Mouse (Mus musculus): ENCODE results near the gene Nol3. TPM values are rescaled to one million over a fixed set of nuclear protein-coding genes. Genes with fewer than 3 reads are reported as not detected.
A peak's percentile ranks its signal among the peaks of the same experiment; 100 is the strongest.

Nol3 gene
- polyA plus RNA-seq, 1 experiment from 2014 or later = 2.8 TPM

DNA sequence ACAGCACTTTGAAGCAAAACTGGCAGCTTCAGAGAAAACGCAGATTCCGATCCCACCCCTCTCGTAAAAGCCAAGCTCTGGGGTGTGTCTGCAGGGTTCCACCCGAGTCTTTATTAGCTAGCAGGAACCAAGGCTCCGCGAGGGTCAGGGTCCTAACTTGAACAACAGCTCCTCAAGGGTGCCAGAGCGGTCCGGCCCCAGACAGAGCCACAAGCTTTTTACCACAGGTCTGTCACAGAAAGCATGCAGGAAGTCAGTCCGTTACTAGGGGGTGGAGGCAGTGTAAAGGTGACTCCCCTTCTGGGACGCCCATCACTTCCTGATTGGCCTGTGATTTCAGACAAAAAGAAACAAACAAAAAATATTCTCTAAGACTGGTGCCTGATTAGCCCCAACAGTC is 10.8 kb upstream of the Nol3 start:
- peak overlapping the region; percentile 86 for H3K4me2 ChIP-seq
- 0 out of 2 replicates have a peak overlapping the region, but pooled peaks have one; percentile 7 for H3K9ac ChIP-seq
- H3K4me1 ChIP-seq = peaks cover 32% of the 10 kb centered on the region
- no peak overlapping the region for H3K27ac ChIP-seq
- no peaks in the 10 kb centered on the region for H3K9me3 ChIP-seq
- 17% methylated on average over 10 of the region's 10 CpGs for WGBS
- ATAC-seq (ENCODE audit: insufficient number of reproducible peaks, insufficient read depth, low FRiP score, low TSS enrichment, low read depth) = no peak
- peaks cover 89% of the 10 kb centered on the region for H3K27me3 ChIP-seq
- peak overlapping the region; percentile 69 for H3K4me3 ChIP-seq
- H3K36me3 ChIP-seq = no peaks in the 10 kb centered on the region

DNA sequence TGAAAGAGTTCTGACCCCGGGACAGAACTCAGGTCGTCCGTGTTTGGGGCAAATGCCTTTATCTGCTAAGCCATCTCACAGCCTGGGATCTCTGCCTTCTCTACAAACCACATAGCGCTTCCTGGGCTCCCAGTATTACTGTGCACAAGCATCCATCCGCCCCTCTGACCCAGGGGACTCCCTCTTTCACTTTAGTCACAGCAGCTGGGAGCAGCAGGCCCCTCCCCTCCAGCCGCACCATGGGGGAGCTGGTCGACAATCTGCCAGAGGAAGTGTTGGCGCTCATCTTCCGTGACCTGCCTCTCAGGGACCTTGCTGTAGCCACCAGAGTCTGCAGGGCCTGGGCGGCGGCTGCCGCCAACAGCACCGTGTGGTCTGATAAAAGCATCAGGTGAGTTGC is 9.2 kb upstream of the Nol3 start:
- ATAC-seq (ENCODE audit: insufficient number of reproducible peaks, insufficient read depth, low FRiP score, low TSS enrichment, low read depth) = no peak
- H3K36me3 ChIP-seq = no peaks in the 10 kb centered on the region
- H3K9ac ChIP-seq = no peak overlapping the region
- H3K9me3 ChIP-seq = no peaks in the 10 kb centered on the region
- WGBS = 16% methylated on average over 13 of the region's 13 CpGs
- H3K27me3 ChIP-seq = peaks cover 90% of the 10 kb centered on the region
- H3K4me1 ChIP-seq = peaks cover 42% of the 10 kb centered on the region
- no peak overlapping the region for H3K27ac ChIP-seq
- H3K4me3 ChIP-seq = no peak overlapping the region
- no peak overlapping the region for H3K4me2 ChIP-seq

- peak overlapping the region; percentile 51 for H3K4me3 ChIP-seq
- no peaks in the 10 kb centered on the region for H3K36me3 ChIP-seq
- peak; percentile 66 for ATAC-seq (ENCODE audit: insufficient number of reproducible peaks, insufficient read depth, low FRiP score, low TSS enrichment, low read depth)
- 1% methylated on average over 65 of the region's 65 CpGs for WGBS
- no peak overlapping the region for H3K27ac ChIP-seq
- H3K4me2 ChIP-seq = peak overlapping the region; percentile 93
- H3K4me1 ChIP-seq = peaks cover 45% of the 10 kb centered on the region
- H3K9me3 ChIP-seq = no peaks in the 10 kb centered on the region
- H3K9ac ChIP-seq = peak overlapping the region; percentile 64
- peaks cover 95% of the 10 kb centered on the region for H3K27me3 ChIP-seq
These were observed 7.4 kb upstream of the Nol3 start for GRCm38 (mm10) chr8:105268342-105269074.

DNA sequence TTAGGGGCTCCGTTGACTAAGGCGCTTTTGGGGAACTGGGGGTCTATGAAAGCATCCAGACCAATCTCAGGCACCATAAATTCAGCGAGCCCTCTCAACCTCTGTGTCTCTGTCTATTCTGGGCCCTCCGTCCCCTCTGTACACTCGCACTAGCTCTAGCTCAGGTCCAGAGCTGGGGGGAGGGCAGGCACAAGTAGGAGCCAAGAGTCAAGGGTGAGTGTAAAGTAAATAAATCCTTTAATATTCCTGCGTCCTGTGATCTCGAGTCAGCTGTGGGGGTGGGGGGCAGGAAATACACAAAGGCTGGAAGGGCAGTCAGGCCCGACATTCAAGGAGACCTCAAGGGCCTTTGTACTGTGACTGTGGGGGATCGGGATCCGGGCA is 6.9 kb upstream of the Nol3 start:
- Histone ChIP-seq H3K36me3 (no peaks in the 10 kb centered on the region), H3K27ac (no peak overlapping the region), H3K27me3 (peaks cover 95% of the 10 kb centered on the region), H3K9ac (peak overlapping the region; percentile 64), H3K9me3 (no peaks in the 10 kb centered on the region), H3K4me3 (peak overlapping the region; percentile 51), H3K4me1 (peaks cover 45% of the 10 kb centered on the region), H3K4me2 (peak overlapping the region; percentile 93)
- under 1% methylated on average over 10 of the region's 10 CpGs for WGBS
- no peak; the same call in 1 of the 2 replicates for ATAC-seq (ENCODE audit: insufficient number of reproducible peaks, insufficient read depth, low FRiP score, low TSS enrichment, low read depth)

GRCm38 (mm10) chr8:105269461-105269947 is 6.4 kb upstream of the Nol3 start, which contains the start of gene Hsf4:
Hsf4 (plus strand) TSS chr8:105269801.
- Histone ChIP-seq H3K4me2 (peak within 1 kb of the TSS; percentile 93), H3K27ac (no peak within 1 kb of the TSS), H3K27me3 (peaks cover 97% of the 10 kb centered on the region), H3K9me3 (no peaks in the 10 kb centered on the region), H3K4me3 (peak within 1 kb of the TSS; percentile 51), H3K36me3 (no peaks in the 10 kb centered on the region), H3K4me1 (peaks cover 45% of the 10 kb centered on the region), H3K9ac (peak within 1 kb of the TSS; percentile 64)
- WGBS = under 1% methylated on average over 42 of the region's 42 CpGs
- ATAC-seq (ENCODE audit: insufficient number of reproducible peaks, insufficient read depth, low FRiP score, low TSS enrichment, low read depth) = no peak

- Histone ChIP-seq H3K4me1 (peaks cover 40% of the 10 kb centered on the region), H3K4me3 (peak overlapping the region; percentile 51), H3K36me3 (no peaks in the 10 kb centered on the region), H3K27ac (no peak overlapping the region), H3K4me2 (peak overlapping the region; percentile 93), H3K9ac (peak overlapping the region; percentile 64), H3K9me3 (no peaks in the 10 kb centered on the region), H3K27me3 (peaks cover 100% of the 10 kb centered on the region)
- ATAC-seq (ENCODE audit: insufficient number of reproducible peaks, insufficient read depth, low FRiP score, low TSS enrichment, low read depth) = no peak
- WGBS = 3% methylated on average over 39 of the region's 39 CpGs
These were observed 5.6 kb upstream of the Nol3 start for GRCm38 (mm10) chr8:105270101-105270915.

DNA sequence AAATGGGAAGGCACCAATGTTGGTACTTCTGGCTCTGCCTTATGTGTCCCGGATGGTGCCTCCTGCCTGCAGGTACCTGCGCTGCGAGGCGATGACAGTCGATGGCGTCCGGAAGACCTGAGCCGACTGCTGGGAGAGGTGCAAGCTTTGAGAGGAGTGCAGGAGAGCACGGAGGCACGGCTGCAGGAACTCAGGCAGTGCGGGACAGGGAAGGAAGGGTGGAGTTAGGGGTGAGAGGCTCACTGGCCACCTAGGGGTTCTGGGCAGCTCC is 5.1 kb upstream of the Nol3 start:
- H3K36me3 ChIP-seq = no peaks in the 10 kb centered on the region
- no peak for ATAC-seq (ENCODE audit: insufficient number of reproducible peaks, insufficient read depth, low FRiP score, low TSS enrichment, low read depth)
- H3K27ac ChIP-seq = no peak overlapping the region
- H3K4me1 ChIP-seq = peaks cover 45% of the 10 kb centered on the region
- peak overlapping the region; percentile 20 for H3K4me3 ChIP-seq
- H3K9me3 ChIP-seq = no peaks in the 10 kb centered on the region
- peak overlapping the region; percentile 93 for H3K4me2 ChIP-seq
- peaks cover 100% of the 10 kb centered on the region for H3K27me3 ChIP-seq
- WGBS = 4% methylated on average over 11 of the region's 11 CpGs
- H3K9ac ChIP-seq = 0 out of 2 replicates have a peak overlapping the region, but pooled peaks have one; percentile 6

- H3K9me3 ChIP-seq = no peaks in the 10 kb centered on the region
- peaks cover 5% of the 10 kb centered on the region; the same call in 1 of the 2 replicates for H3K36me3 ChIP-seq
- 7% methylated on average over 10 of the region's 11 CpGs for WGBS
- peaks cover 37% of the 10 kb centered on the region for H3K4me1 ChIP-seq
- H3K4me3 ChIP-seq = peak overlapping the region; percentile 48; the same call in 1 of the 2 replicates
- H3K27me3 ChIP-seq = peaks cover 100% of the 10 kb centered on the region
- H3K27ac ChIP-seq = no peak overlapping the region
- no peak for ATAC-seq (ENCODE audit: insufficient number of reproducible peaks, insufficient read depth, low FRiP score, low TSS enrichment, low read depth)
- H3K9ac ChIP-seq = peak overlapping the region; percentile 57; the same call in 1 of the 2 replicates
- H3K4me2 ChIP-seq = peak overlapping the region; percentile 82
These were observed 553 bp upstream of the Nol3 start for GRCm38 (mm10) chr8:105275387-105275786.

DNA sequence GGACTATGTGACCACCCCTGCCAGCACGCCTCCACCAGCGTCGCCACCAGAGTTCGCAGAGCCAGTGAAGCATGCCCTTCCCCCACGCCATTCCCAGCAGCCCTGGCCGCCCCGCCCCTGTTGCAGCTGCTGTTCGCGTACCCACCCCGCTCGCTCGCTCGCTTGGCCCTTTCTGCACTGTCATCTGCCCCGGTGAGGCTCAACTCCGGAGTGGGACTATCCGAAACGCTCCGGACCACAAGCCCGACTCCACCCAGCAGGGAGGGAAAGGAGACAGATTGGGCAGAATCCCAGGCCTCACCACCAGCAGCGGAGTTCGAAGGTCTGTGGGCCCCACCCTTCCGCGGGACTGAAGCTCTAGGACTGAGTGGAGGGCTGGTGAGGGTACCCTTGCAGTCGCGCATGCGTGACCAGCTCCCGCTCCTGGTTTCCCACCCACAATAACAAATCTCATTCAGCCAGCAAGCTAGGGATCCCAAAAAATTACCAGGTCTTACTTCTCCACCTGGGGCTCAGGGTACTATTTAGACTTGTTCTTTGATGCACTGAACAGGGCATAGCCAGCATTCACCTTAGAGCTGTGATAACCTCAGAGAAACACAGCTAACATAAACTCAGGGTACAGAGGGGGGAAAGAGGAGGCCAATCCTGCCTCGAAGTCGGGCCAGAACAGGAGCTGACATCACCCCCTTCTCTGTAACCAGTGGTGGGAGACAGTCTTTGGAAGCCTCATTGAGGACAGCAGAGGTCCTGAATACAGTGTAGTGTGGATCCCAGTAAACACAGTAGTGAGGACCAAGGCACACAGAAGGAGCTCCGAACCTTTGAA is 566 bp downstream of the Nol3 start:
- H3K4me2 ChIP-seq = peak overlapping the region; percentile 82
- H3K4me1 ChIP-seq = peaks cover 31% of the 10 kb centered on the region
- no peak for ATAC-seq (ENCODE audit: insufficient number of reproducible peaks, insufficient read depth, low FRiP score, low TSS enrichment, low read depth)
- peak overlapping the region; percentile 48 for H3K4me3 ChIP-seq
- peaks cover 11% of the 10 kb centered on the region; the same call in 1 of the 2 replicates for H3K36me3 ChIP-seq
- H3K27ac ChIP-seq = no peak overlapping the region
- 3% methylated on average over 30 of the region's 30 CpGs for WGBS
- H3K27me3 ChIP-seq = peaks cover 96% of the 10 kb centered on the region
- H3K9me3 ChIP-seq = no peaks in the 10 kb centered on the region
- H3K9ac ChIP-seq = peak overlapping the region; percentile 67

DNA sequence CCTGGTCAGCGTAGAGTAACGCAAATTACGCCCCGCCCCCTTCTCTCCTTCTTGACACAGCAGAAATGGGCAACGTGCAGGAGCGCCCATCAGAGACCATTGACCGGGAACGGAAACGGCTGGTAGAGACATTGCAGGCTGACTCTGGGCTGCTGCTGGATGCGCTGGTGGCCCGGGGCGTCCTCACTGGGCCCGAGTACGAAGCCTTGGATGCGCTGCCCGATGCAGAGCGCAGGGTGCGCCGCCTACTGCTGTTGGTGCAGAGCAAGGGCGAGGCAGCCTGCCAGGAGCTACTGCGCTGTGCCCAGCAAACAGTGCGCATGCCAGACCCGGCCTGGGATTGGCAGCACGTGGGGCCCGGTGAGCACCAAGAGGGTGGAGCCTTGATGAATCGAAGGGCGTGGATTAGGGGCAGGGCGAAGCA is 3.0 kb downstream of the Nol3 start:
- Histone ChIP-seq H3K9ac (peak overlapping the region; percentile 52; the same call in 1 of the 2 replicates), H3K36me3 (peaks cover 33% of the 10 kb centered on the region), H3K4me3 (peak overlapping the region; percentile 29), H3K4me2 (peak overlapping the region; percentile 58), H3K27me3 (peaks cover 75% of the 10 kb centered on the region), H3K9me3 (no peaks in the 10 kb centered on the region), H3K27ac (no peak overlapping the region), H3K4me1 (peaks cover 27% of the 10 kb centered on the region)
- 3% methylated on average over 28 of the region's 28 CpGs for WGBS
- ATAC-seq (ENCODE audit: insufficient number of reproducible peaks, insufficient read depth, low FRiP score, low TSS enrichment, low read depth) = peak; percentile 62; the same call in 1 of the 2 replicates

DNA sequence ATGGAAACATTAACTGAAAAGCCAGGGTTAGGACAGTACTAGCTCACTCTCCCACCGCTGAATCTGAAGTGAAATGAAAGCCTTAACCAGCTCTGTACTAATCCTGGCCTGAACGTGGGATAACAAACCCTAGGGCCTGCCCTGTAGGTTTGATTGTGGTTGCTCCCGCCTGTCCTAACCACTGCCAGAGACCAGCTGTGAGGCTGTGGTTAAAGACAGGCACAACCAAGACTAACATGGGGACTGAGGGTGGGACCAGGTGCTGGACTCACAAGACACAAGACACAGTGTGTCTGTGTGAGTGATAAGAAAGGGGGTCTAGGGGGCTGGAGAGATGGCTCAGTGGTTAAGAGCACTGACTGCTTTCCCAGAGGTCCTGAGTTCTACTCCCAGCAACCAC is 4.6 kb downstream of the Nol3 start:
- ATAC-seq (ENCODE audit: insufficient number of reproducible peaks, insufficient read depth, low FRiP score, low TSS enrichment, low read depth) = no peak
- Histone ChIP-seq H3K4me2 (no peak overlapping the region), H3K36me3 (peaks cover 43% of the 10 kb centered on the region), H3K27ac (no peak overlapping the region), H3K9me3 (no peaks in the 10 kb centered on the region), H3K9ac (no peak overlapping the region), H3K4me3 (no peak overlapping the region), H3K27me3 (peaks cover 58% of the 10 kb centered on the region), H3K4me1 (peaks cover 23% of the 10 kb centered on the region)
- 57% methylated on average over 3 of the region's 3 CpGs for WGBS
